Mouse (Mus musculus) small intestine, adult 2 months (tissue): ENCODE results near the gene Btbd2.

Experiments
- CTCF ChIP-seq: fragments of 200-500 bp; IDR thresholded peaks from 2 replicates; pipeline ENCODE4 v1.5.1; 2012; ENCODE audit warnings: low read depth, mild to moderate bottlenecking, control low read depth, inconsistent platforms, low read length, moderate library complexity, mixed read lengths; ENCODE audit not compliant: insufficient replicate concordance, insufficient read length; ENCODE audit errors: extremely low read depth
- POLR2A ChIP-seq: fragments of 200-500 bp; IDR thresholded peaks from 2 replicates; pipeline ENCODE4 v1.6.1; 2012; ENCODE audit warnings: low read depth, mild to moderate bottlenecking, control low read depth, inconsistent platforms, low read length, moderate library complexity

DNA sequence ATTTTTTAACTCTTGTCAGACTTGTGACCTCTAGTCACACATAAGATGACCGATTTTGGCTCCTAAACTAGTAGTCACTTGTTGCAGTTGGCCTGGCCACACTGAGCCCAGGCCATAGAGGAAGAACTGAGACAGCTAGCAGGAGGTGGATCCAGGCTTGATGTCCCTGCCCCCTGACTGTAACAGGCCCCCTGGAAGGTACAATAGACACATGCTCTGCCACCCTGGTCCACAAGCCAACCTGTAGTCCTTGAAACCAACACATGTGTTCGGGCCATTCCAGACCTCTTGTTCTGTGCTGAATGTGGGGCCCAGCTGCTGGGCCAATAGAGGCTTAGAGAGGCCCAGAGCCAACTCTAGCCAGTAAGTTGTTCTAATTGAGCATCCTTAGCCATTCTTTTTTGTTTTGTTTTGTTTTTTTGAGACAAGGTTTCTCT is 23.4 kb upstream of the Btbd2 start:
- TF ChIP-seq CTCF, result no peak
- TF ChIP-seq POLR2A, result no peak
